ENCODE assay signal across 17 mouse cellular contexts in genomic region chr2:163164461-163164990, GRCm38 (mm10). TPM values are rescaled to one million over a fixed set of nuclear protein-coding genes. Genes with fewer than 3 reads are reported as not detected.
A peak's percentile ranks its signal among the peaks of the same experiment; 100 is the strongest.
DNase-seq lines count a peak whose midpoint lies in the region; TF ChIP-seq lines count a peak whose summit lies in the region.
"Had no signal": no experiment of that assay in that cellular context is flagged by ENCODE, and none has a peak within 500 bp of the region (broad histone marks: within the 10 kb centered on the region; RNA-seq: fewer than 3 reads in every experiment).

No protein-coding gene starts in this region.

- H3K4me3 ChIP-seq in lung, adult 2 months (replicated peaks; ENCODE audit: extremely low read depth, low read depth, low read length), result peak overlapping the region; percentile 43
- peak overlapping the region in 1 of 3 experiments; percentile 9 for H3K4me3 ChIP-seq in CH12.LX (replicated peaks in 1 of 3; ENCODE audit: low read depth in 2 of 3, low read length in 2 of 3, poor library complexity in 1 of 3)
- H3K4me3 ChIP-seq: midbrain, embryonic 15.5 days; stomach, embryonic 15.5 days had no signal

- TF ChIP-seq RAD21 in CH12.LX (IDR thresholded peaks at IDR 0.05; ENCODE audit: low read depth, low read length), result no peak

- no peaks in the 10 kb centered on the region for H3K79me2 ChIP-seq in CH12.LX (replicated peaks; ENCODE audit: control insufficient read depth, extremely low read depth, insufficient read depth, poor library complexity, severe bottlenecking)

- H3K36me3 ChIP-seq in CH12.LX (replicated peaks in 1 of 2; ENCODE audit: control insufficient read depth in 1 of 2, insufficient read depth in 1 of 2, low read length in 1 of 2), result no peaks in the 10 kb centered on the region
- H3K36me3 ChIP-seq: midbrain, embryonic 15.5 days; stomach, embryonic 15.5 days had no signal

- no peak for DNase-seq in lung, adult 2 months
- DNase-seq in lung, adult 18-20 months, result no peak
- no peak for DNase-seq in CH12.LX (ENCODE audit: extremely low read depth)
- peak; percentile 77 for DNase-seq in induced T-regulatory cell, adult 2 months (ENCODE audit: low read depth)
- peak; percentile 49 for DNase-seq in thymus, postnatal 4 days
- no peak for DNase-seq in embryo, embryonic 10.5 days (ENCODE audit: low spot score)
- DNase-seq in gastrocnemius, postnatal 4 days (ENCODE audit: low spot score in 2 of 2), result no peak
- DNase-seq: adrenal gland, postnatal 25 days; cerebellum, adult 9-11 months; gastrocnemius, postnatal 25 days; heart, postnatal 10 days; lung, postnatal 10 days; right cerebral cortex, adult 18-20 months had no signal

- H3K4me1 ChIP-seq in lung, adult 2 months (ENCODE audit: control insufficient read depth, insufficient read depth, low read length), result no peaks in the 10 kb centered on the region
- H3K4me1 ChIP-seq in CH12.LX (ENCODE audit: control insufficient read depth in 1 of 2, insufficient read depth in 2 of 2), result no peaks in the 10 kb centered on the region
- H3K4me1 ChIP-seq: stomach, embryonic 15.5 days had no signal

- peaks cover 12% of the 10 kb centered on the region for H3K9me3 ChIP-seq in CH12.LX (replicated peaks; ENCODE audit: low read length)
- H3K9me3 ChIP-seq: midbrain, embryonic 15.5 days; stomach, embryonic 15.5 days had no signal

- TF ChIP-seq POLR2A in lung, adult 2 months (IDR thresholded peaks at IDR 0.05; ENCODE audit: borderline replicate concordance, extremely low read depth, low read depth, low read length), result no peak
- TF ChIP-seq POLR2A in CH12.LX (IDR thresholded peaks at IDR 0.05; ENCODE audit: low read depth, low read length), result no peak

- peaks cover 87% of the 10 kb centered on the region for H3K27me3 ChIP-seq in CH12.LX (replicated peaks)
- H3K27me3 ChIP-seq: midbrain, embryonic 15.5 days; stomach, embryonic 15.5 days had no signal

- TF ChIP-seq EP300 in CH12.LX (IDR thresholded peaks at IDR 0.05; ENCODE audit: low read length), result no peak

- H3K4me2 ChIP-seq in CH12.LX (ENCODE audit: insufficient read depth, low read depth, poor library complexity, severe bottlenecking), result peak overlapping the region; percentile 29; the same call in 1 of the 2 replicates
- H3K4me2 ChIP-seq: midbrain, embryonic 15.5 days; stomach, embryonic 15.5 days had no signal

- in situ Hi-C loops in CH12.LX (cut with MboI; ENCODE audit: low pct_ligation_motif_present, low pct_unique_long_range_greater_than_20kb, low sequenced_read_pairs), result no loop called here

- WGBS in lung, adult 2 months, result 53% methylated on average over 10 of the region's 10 CpGs

- dilution Hi-C loops in CH12.LX (cut with MboI; ENCODE audit: extremely low pct_ligation_motif_present, extremely low pct_unique_long_range_greater_than_20kb, low sequenced_read_pairs), result no loop called here

- no peak overlapping the region for H3K27ac ChIP-seq in CH12.LX (ENCODE audit: insufficient read depth, low read depth)
- H3K27ac ChIP-seq: liver, embryonic 14.5 days; midbrain, embryonic 15.5 days; stomach, embryonic 15.5 days had no signal

- H3K9ac ChIP-seq in CH12.LX (ENCODE audit: insufficient read depth, low read depth), result no peak overlapping the region
- H3K9ac ChIP-seq: liver, embryonic 14.5 days; midbrain, embryonic 15.5 days; stomach, embryonic 15.5 days had no signal

- TF ChIP-seq CTCF in lung, adult 2 months (IDR thresholded peaks at IDR 0.05; ENCODE audit: insufficient read depth, low read length), result no peak
- no peak for TF ChIP-seq CTCF in CH12.LX (conservative IDR thresholded peaks at IDR 0.05 in 1 of 2, IDR thresholded peaks at IDR 0.05 in 1 of 2; ENCODE audit: low read depth in 2 of 2, low read length in 2 of 2)

TF ChIP-seq in CH12.LX, 34 proteins besides CTCF, POLR2A, EP300 and RAD21:
- no peak for TF ChIP-seq IRF4 (IDR thresholded peaks at IDR 0.05; ENCODE audit: low read depth, low read length)

RNA-seq across cellular contexts. Expression of gene Tox2, which starts 38.4 kb away (rescaled TPM):
- 34.2 and 58.0 TPM in 2 replicates for polyA plus RNA-seq in lung, adult 2 months (2012; rRNA removed)
- not detected in 2 replicates for total RNA-seq in CH12.LX (2012; rRNA removed)
- not detected in 2 replicates for total RNA-seq in CH12.LX (2014; rRNA removed)
- not detected in 2 replicates for polyA plus RNA-seq in CH12.LX (2012; ENCODE audit: insufficient read length, low read depth)
- total RNA-seq in gastrocnemius, postnatal 4 days (2021), result 1 to 10 TPM; 1.5 to 1.9 TPM
- total RNA-seq: megakaryocyte, adult 5-6 weeks had no signal

Comparison
In these comparisons a context has a peak if more than half of its experiments do, and no peak if none do; other contexts are left out.
1. DNase-seq: peak in induced T-regulatory cell, adult 2 months (single experiment) and thymus, postnatal 4 days (single experiment); none in lung, adult 2 months (single experiment), lung, adult 18-20 months (0 of 2), CH12.LX (single experiment), embryo, embryonic 10.5 days (single experiment) and gastrocnemius, postnatal 4 days (0 of 2).